Mouse (Mus musculus) cerebellum, postnatal 25 days (tissue): Measurements from ENCODE around the gene March6.

Source experiments
- DNase-seq, 2 experiments: peaks; one replicate each; pipeline ENCODE4 v3.0.0; 2021; ENCODE audit warnings: mixed read lengths in 2 of 2

The March6 gene

DNA sequence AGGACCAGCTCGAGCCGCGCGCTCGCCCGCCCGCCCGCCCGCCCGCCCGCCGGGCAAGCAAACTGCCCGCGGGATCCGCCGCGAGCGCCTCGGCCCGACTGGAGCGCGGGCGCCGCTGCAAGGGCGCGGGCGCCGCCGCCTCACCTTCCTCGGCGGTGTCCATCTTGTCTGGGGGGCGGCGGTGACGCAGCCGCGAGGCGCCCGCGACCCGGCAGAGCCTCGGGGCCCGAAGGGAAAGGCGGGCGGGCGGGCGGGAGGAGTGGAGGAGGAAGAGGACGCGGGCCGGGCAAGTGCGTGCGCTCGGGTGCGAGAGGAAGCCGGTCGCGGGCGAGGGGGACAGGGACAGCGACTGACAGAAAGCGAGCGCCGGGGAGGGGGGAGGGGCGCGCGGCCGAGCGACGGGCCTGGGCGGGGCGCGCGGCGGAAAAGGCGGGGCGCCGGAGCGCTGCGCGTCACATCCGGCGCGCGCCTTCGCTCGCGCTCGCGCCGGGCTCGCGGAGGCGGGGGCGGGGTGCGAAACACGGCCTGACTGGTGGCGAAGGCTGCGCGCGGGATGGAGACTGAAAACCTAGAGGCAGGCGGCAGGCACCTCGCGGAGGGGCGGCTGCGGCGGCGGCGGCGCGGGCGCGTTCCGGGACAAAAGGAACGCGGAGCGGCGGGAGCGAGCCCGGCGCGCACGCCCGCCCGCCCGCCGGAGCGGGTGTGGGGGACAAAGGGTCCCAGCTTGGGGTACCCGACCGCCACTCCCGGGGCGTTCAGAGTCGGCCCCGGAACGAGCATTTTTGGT, at the start of gene March6:
Gene March6, minus strand, starts transcription at position 395 of the 787 bp plus-strand sequence.
- peak; percentile 95 to 98 for DNase-seq

DNA sequence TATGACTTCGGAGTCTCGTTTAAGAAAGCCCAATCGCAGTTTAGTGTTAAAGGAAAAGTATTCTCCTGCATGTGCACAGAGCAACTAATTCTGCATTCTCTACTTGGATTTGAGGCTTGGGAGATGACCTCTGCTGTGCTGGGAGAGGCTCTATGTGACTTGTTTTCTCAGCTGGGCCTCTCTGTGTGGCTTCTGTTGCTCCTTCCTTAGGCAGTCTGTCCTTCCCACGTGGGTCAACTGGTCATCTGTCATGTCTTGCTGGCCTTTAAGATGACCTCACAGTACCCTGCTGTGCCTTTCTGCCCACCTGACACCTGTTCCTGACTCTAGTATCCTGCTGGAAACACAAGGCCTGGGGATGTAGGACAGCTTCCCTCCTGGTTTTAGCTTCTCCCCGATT, 45.2 kb upstream of the March6 start:
- DNase-seq = no peak

DNA sequence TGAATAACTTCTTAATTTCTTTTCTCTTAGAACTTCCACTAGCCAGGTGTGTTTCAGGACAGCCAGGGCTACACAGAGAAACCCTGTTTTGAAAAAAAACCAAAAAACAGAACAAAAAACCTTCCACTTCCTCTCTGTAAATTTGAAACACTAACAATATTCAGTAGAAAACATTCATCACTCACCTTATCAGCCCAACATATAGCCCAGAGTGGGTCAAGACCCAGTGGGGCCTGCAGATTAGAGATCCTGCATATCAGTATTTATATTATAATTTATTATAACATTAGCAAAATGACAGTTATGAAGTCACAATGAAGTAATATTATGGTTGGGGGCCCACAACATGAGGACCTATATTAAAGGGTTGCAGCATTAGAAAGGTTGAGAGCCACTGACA, 42.8 kb upstream of the March6 start:
- DNase-seq = no peak

DNA sequence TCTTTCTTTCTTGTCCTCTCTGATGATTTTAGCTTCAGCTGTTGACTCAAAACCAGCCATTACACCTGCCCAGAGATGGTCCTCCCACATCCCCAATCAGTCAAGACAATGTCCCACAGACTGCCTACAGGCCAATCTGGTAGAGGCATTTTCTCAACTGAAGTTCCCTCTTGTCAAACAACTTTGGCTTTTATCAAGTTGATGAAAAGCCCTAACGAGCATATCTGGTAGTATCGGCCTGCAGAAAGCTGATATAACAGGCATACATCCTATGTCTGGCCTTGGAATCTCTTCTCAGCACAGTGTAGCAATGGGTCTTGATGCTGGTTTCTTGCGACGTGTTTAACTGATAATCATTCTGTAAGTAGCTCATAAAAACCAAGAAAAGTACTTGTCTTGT, 42.4 kb upstream of the March6 start:
- no peak for DNase-seq

DNA sequence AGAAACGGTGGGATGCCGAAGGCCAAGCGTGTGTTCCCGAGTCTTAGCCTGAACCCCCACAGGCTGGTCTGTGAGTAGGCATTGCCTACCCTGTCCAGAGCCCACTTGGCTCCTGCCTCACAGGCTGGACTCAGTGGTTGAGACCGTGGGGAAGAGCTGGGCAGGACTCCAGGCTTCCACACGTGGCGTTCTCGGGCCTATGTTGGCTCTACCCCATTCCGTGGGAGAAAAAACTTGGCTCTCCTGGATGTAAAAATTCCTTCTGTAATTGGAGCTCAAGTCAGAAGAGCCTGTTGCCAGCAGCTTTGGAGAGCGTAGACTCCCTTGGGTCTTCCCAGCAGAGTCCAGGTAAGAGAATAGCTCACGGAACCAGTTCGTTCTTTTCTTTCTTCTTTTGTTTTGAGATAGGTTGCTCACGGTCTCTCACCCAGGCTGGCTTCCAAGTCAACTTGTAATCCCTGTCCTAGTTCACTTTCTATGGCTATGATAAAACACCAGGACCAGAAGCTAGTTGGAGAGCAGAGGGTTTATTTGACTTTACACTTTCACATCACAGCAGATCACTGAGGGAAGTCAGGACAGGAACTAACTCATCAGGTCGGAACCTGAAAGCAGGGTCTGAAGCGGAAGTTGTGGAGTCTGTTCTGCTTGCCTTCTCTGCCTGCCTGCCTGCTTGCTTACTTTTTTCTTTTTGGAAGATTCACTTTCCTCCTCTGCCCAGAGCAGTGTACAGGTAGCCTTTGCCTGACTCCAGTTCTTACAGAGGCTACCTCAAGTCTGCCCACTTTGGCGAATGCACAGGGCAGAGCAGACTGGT, 41.3 kb upstream of the March6 start:
- peak in 1 of 2 experiments; percentile 43 for DNase-seq

DNA sequence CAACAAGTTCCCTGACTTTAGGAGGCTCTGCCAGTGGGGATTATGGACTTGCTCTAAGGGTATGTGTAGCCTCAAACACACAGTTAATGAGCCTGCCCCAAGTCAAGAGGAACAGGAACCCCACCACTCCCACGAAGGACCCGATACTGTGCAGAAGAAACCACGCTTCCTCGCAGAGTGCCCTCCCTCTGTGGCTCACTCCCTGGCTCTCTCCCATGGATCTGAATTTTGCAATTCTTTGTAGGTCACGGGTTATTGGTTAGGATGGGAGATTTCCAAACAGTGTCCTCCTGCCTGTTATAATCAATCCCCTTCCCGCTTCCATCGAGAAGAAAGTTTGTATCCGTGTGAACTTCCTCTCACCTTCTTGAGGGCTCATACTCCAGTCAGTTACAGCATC, 40.1 kb upstream of the March6 start:
- no peak for DNase-seq

DNA sequence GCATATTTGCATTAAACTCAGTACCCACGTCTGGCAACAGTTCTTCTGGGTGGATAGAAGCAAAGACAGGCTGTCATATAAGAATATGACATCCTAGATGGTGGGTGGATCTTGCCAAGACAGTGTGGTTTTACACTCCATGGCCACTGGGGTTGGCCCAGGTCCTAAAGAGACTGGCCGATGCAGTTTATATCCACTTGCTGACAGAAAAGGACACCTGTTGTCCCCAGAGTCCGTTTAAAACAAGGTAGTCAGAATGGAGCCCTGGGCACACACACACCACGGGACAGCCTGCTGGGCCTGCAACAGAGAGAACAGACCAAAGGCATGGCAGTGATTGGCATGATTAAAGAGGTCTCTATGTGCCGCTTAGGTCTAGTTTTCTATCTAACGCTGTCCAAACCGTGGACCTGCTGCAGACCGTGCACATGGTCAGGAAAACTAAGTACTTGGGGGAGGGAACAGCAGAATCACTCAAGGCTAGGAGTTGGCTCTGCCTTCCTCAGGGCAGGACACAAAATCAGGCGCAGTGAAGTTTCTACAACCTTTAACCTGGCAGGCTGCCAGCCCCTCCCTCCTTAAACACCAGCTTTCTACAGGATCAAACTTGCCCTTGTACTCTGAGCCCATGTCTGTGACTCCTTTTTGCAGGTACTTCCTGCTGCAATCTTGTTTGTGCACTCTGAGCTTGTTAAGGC, 38.6 kb upstream of the March6 start:
- DNase-seq = no peak

DNA sequence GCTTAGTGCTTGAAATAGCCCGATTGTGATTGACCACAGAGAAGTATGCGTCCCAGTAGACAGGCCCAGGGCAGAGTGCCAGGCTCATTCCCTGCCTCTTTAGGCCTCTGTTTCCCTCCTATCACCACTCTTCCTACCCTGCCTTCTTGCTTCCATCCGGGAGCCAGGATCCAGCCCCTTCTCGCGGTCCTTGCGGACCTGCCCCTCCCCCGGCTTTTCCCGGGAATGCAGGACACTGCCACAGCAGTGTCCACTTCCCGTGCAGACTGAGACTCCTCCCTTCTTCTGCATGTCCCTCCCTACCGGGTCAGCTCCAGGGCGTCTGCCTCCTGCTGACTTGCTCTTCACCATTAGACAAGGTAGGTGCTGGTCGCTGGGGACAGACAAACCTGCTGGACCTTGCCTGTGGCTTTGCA, 37.7 kb upstream of the March6 start:
- peak in 1 of 2 experiments; percentile 21 for DNase-seq

DNA sequence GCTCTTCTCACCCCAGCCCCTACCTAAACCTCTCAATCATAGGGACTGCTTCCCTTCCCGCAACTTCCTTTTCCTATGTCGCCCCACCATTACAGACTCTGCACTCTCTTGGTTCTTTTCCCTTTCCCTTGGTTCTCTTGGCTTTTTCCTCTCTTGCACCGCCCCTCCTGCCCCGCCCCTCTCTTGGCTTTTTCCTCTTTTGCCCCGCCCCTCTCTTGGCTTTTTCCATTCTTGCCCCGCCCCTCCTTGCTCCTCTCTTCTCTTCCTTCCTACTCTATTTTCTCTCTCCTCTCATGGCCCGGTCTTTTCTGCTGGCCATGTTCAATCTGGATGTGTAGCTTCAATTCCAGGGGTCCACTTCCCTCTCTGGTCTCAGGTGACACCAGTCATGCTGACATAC, 36.6 kb upstream of the March6 start:
- no peak for DNase-seq

DNA sequence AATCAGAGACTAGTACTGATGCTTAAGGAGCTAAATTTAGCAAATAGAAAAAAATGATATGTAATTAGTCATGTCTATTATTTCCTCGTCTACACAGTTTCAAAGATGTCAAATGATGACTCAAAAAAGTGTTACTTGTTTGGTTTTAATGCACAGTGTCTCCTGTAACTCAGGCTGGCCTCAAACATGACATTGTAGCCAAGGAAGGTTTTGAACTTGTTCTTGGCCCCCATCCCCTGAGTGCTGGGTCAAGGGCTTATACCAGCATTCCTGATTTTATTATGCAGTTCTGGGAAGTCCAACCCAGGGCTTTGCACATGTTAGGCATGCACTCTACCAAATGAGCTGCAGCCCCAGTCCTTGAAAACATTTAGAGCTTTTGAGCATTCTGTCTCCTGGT, 34.9 kb upstream of the March6 start:
- no peak for DNase-seq

DNA sequence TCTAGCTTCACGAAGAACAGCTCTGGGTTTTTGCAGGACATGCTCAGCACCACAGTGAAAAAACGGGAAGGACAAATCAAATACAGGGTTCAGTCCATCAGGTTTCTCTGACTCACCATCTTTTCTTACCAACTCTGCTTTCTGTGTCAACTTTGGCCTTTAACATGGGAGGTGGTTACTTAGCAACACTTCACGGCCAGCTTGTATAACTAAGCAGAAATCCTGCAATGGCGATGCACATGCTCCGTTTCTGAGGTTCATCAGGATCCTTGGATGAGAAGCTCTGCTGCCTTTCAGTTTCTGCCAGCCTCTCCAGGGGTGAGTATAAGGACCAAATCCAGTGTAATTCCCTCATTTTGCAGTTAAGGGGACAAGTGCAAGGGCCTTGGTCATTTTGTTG, 34.3 kb upstream of the March6 start, which contains the start of gene Cmbl:
Gene Cmbl, plus strand, starts transcription at position 206 of the 400 bp plus-strand sequence.
- DNase-seq = no peak

DNA sequence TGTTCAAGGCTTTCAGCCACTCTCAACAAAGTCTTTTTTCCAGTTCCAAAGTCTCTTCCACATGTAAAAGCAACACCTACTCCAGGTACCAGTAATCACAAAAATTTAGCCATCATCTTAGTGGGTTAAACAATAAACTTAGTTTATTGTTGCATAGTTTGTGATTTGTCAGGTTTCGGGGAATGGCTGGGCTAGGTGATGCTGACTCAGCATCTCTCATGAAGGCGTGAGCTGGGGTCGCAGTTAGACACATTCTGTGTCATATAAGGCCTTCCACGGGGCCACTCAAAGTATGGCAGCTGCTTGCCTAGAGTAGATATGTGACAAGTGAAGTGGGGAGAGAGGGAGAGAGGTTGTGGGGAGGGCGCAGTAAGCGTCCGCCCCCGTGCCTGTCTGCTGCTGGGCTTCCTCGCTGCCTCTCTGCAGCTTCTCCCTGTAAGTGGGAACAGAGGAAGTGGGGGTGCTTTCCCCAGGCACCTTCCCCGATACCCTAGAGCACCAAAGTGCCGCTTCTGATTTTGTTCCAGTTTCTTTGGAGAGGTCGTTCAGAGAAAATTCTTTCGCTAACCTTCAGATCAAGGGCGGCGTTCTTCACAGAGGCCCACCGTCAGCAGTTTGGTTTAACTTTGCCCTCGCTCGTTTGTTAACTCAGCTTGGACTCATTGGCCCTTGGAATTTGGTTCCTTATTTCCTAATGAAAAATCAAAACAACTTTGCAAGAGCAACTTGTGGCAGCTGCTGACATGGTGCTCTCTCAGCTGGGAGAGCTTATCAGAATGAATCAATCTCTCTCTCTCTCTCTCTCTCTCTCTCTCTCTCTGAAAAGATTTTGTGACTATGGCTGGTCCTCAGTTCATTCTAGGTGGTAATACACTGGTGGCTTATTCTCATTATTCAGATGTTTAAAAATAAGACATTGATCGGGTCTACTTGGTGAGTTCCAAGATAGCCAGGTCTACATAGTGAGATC, 33.0 kb upstream of the March6 start:
- DNase-seq = no peak

DNA sequence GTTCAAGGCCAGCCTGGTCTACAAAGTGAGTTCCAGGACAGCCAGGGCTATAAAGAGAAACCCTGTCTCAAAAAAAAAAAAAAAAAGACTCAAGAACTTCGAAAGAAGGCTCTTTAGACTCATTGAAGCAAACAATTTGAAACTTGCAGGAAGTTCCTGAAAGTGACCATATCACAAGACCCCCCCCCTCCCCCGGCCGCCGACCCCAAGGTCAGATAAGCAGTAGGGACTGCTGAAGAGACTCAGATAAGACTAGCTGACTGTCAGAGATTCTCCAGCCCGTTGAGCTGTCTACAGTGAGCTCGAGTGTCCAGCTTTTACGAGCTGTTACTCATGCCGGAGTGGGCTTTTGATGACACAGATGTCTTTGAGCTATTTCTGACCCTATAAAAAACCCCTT, 32.0 kb upstream of the March6 start:
- no peak for DNase-seq

DNA sequence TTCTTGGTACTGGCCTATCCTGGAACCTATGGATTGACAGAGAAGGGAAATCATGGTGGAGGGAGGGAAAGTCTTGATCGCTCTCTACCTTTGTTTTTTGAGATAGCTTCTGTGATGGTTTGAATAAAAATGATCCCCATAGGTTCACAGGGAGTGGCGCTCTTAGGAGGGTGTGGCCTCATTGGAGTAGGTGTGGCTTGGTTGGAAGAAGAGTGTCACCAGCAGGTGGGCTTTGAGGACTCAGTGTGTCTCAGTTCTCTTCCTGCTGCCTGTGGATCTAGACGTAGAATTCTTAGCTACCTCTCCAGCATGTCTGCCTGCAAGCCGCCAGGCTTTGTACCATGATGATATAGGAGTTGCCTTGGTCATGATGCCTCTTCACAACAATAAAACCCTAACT, 31.1 kb upstream of the March6 start:
- DNase-seq = no peak

DNA sequence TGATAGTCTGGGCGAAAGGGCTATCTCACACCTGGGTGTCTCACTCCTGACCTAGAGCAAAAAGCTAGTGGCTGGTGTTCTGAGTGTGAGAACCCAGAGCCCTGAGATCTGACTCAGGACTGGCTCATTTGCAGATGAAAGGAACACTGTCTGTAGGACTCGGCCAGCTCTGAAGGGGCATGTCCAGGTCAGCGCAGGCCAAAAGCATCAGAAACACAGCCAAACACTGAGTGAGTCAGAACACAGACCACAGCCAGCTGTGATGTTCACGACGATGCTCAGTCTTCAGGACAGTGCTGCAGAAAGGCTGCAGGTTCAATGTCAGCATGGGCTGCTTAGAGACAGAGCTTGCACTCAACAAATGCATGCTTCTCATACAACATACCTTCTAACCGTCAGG, 30.5 kb upstream of the March6 start:
- no peak for DNase-seq

DNA sequence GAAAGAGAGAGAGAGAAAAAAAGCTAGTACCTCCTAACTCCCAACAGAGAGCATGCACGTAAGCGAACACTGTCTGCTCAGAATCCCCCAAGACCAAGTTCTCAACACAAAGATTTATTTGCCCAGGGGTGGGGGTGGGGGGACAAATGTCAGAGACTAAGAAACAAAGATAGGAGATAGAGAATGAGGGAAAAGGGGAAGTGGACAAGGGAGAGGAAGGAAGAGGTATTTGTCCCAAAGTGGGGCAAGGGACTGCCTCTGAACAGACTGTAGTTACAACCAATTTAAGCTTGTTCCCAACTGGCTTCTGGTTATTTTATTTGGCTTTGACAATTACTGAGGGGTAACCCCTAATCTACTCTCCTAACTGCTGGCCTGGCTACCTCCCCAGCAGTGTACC, 24.0 kb upstream of the March6 start:
- DNase-seq = no peak

DNA sequence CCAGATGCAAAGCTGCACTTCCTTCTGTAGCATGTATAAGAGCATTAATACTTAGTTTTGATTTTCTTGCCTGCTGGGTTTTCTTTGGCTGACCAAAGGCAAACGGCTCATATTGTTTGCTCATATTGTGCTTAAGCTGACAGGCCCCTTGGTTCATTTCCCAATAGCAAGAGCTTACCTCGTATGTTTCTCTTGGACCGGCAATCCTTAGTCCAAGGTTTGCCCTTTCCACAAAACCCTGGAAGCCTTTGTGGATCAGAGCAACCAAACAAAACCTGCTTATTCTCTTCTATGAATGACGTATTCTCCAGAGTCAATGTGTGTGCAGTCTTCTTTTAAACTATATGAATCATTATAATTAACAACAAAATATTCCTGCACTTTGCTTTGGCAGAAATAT, 19.5 kb upstream of the March6 start:
- no peak for DNase-seq

DNA sequence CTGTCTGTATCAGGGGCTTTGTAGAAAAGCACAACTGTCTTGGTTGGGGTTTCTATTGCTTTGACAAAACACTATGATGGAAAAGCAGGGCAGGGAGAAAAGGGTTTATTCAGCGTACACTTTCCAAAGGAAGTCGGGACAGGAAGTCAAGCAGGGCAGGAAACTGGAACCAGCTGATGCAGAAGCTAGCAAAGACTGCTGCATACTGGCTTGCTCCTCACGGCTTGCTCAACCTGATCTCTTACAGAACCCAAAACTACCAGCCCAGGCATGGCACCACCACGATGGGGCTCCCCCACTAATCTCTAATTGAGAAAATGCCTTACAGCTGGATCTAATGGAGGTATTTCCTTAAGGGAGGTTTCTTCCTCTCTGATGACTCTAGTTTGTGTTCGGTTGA, 16.6 kb upstream of the March6 start:
- no peak for DNase-seq

DNA sequence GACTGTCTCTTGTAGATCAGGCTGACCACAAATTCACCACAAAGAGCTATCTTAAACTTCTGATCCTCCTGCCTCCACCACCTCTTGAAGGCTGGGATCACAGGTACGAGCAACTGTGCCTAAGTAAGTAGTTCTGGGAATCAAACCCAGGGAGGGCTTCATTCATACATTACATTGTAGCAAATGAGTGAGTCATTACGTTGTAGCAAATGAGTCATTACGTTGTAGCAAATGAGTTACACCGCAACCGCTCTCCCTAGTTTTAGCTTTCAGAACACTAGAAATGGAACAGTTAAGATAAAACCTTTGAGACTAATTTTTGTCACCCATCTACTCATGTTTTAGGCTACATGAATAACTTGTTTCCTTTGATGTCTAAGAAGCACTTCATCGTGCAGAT, 15.4 kb upstream of the March6 start:
- DNase-seq = no peak

DNA sequence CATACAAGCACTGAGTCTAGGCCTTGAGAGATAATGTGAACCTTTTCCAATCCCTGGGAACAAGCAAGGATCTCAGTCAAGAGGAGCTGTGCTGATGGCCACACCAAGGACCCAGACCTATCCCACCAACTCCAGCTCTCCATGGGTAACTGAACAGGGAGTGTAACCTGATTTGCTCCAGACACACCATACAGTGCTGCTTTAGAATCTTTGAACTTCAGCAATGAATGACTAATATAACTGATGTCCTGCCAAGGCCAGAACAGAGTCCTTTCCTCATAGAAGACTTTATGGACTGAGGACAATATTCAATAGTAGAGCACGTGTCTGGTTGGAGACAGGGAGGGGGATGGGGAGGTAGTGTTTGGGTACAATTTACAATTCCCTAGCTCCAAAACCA, 14.2 kb upstream of the March6 start:
- no peak for DNase-seq

DNA sequence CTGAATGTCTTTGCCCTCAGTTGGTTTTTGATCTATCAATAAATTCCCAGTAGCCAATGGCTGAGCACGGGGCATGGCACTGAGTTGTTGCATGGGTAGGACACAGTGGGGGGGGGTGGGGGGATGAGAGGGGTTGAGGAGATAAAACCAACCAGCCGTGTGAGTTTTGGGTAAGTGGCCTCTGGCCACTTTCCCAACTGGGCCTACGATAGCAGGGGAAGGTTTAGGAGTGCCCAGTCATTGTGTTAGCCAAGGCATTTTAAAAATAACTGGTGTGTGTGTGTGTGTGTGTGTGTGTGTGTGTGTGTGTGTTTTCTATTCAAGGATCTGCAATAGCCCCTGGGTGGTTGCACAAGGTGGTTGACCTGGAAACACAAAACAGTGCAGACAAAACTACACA, 12.4 kb upstream of the March6 start:
- no peak for DNase-seq
